Mouse (Mus musculus) cerebellum, adult 2 months (tissue): ENCODE results near the gene Fancd2.

Source experiments
- CTCF ChIP-seq: fragments of 200-500 bp; IDR thresholded peaks from 2 replicates; pipeline ENCODE4 v1.5.1; 2011; ENCODE audit warnings: low read depth, mild to moderate bottlenecking, control low read depth, low read length, moderate library complexity, borderline replicate concordance; ENCODE audit not compliant: insufficient read depth
- POLR2A ChIP-seq: fragments of 200-500 bp; IDR thresholded peaks from 2 replicates; pipeline ENCODE4 v1.6.1; 2011; ENCODE audit warnings: low read length, control low read depth, borderline replicate concordance; ENCODE audit not compliant: insufficient read depth

DNA sequence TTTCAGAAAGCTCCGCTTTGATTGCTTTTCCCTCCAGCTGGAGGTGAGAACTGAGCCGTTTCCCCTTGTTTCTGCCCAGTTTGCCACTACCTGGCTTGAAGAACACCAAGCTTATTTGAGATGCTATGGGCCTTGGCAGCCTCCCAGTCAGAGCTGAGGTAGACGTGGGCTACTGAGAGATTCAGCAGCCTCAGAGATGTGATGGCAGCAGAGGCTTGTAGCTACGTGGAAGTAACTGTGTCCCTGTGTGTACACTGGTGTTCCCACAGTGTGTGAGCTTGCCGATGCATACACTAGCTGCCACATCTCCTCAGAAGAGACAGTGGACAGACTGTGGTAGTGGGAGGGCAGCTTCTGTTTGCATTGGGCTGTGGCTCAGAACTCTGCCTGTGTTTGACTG lies 53.6 kb downstream of the Fancd2 start:
- TF ChIP-seq CTCF = no peak
- TF ChIP-seq POLR2A = no peak
